Mouse (Mus musculus): ENCODE measurements around the gene Fcmr. TPM values are rescaled to one million over a fixed set of nuclear protein-coding genes. Genes with fewer than 3 reads are reported as not detected.
A peak's percentile ranks its signal among the peaks of the same experiment; 100 is the strongest.

Fcmr gene
- polyA plus RNA-seq (2014; fragmentation: Nextera tagmentation; extraction: Ambion mirVana) = not detected in 2 replicates

GRCm38 (mm10) chr1:130865541-130866221 lies at the start of gene Fcmr:
Fcmr (plus strand) TSS chr1:130865669.
- WGBS = 80% methylated on average over 7 of the region's 7 CpGs
- Histone ChIP-seq H3K36me3 (ENCODE audit: control insufficient read depth, insufficient read depth, low read length) (no peaks in the 10 kb centered on the region), H3K9me3 (ENCODE audit: control insufficient read depth, low read length) (no peaks in the 10 kb centered on the region), H3K27me3 (ENCODE audit: control insufficient read depth, insufficient read depth, low read length) (no peaks in the 10 kb centered on the region), H3K4me3 (ENCODE audit: low read length) (no peak within 1 kb of the TSS), H3K9ac (ENCODE audit: low read depth, low read length) (no peak within 1 kb of the TSS), H3K4me2 (replicated peaks; ENCODE audit: low read depth, low read length) (no peak within 1 kb of the TSS), H3K4me1 (ENCODE audit: control insufficient read depth, insufficient read depth, low read length) (no peaks in the 10 kb centered on the region), H3K27ac (ENCODE audit: low read depth, low read length) (no peak within 1 kb of the TSS)
- ATAC-seq (ENCODE audit: low FRiP score, low TSS enrichment) = no peak

GRCm38 (mm10) chr1:130819737-130820136 lies 45.7 kb upstream of the Fcmr start:
- WGBS = 77% methylated on average over 1 of the region's 1 CpGs
- H3K4me1 ChIP-seq (ENCODE audit: control insufficient read depth, insufficient read depth, low read length) = no peaks in the 10 kb centered on the region
- no peaks in the 10 kb centered on the region for H3K27me3 ChIP-seq (ENCODE audit: control insufficient read depth, insufficient read depth, low read length)

GRCm38 (mm10) chr1:130820316-130821148 lies 44.9 kb upstream of the Fcmr start:
- Histone ChIP-seq H3K27me3 (ENCODE audit: control insufficient read depth, insufficient read depth, low read length) (no peaks in the 10 kb centered on the region), H3K9ac (ENCODE audit: low read depth, low read length) (no peak overlapping the region), H3K4me1 (ENCODE audit: control insufficient read depth, insufficient read depth, low read length) (no peaks in the 10 kb centered on the region), H3K4me2 (replicated peaks; ENCODE audit: low read depth, low read length) (no peak overlapping the region), H3K9me3 (ENCODE audit: control insufficient read depth, low read length) (no peaks in the 10 kb centered on the region), H3K4me3 (ENCODE audit: low read length) (no peak overlapping the region), H3K36me3 (ENCODE audit: control insufficient read depth, insufficient read depth, low read length) (no peaks in the 10 kb centered on the region), H3K27ac (ENCODE audit: low read depth, low read length) (no peak overlapping the region)
- 91% methylated on average over 7 of the region's 7 CpGs for WGBS
- no peak for ATAC-seq (ENCODE audit: low FRiP score, low TSS enrichment)

More at GRCm38 (mm10) chr1:130819737-130820136, 45.7 kb upstream of the Fcmr start:
- no peak overlapping the region for H3K9ac ChIP-seq (ENCODE audit: low read depth, low read length)
- H3K4me2 ChIP-seq (replicated peaks; ENCODE audit: low read depth, low read length) = no peak overlapping the region
- no peak for ATAC-seq (ENCODE audit: low FRiP score, low TSS enrichment)
- no peaks in the 10 kb centered on the region for H3K36me3 ChIP-seq (ENCODE audit: control insufficient read depth, insufficient read depth, low read length)
- H3K27ac ChIP-seq (ENCODE audit: low read depth, low read length) = no peak overlapping the region
- no peaks in the 10 kb centered on the region for H3K9me3 ChIP-seq (ENCODE audit: control insufficient read depth, low read length)
- no peak overlapping the region for H3K4me3 ChIP-seq (ENCODE audit: low read length)

GRCm38 (mm10) chr1:130821149-130821471 lies 44.4 kb upstream of the Fcmr start:
- H3K4me1 ChIP-seq (ENCODE audit: control insufficient read depth, insufficient read depth, low read length) = no peaks in the 10 kb centered on the region
- H3K36me3 ChIP-seq (ENCODE audit: control insufficient read depth, insufficient read depth, low read length) = no peaks in the 10 kb centered on the region
- 76% methylated on average over 2 of the region's 2 CpGs for WGBS
- H3K4me3 ChIP-seq (ENCODE audit: low read length) = no peak overlapping the region
- H3K4me2 ChIP-seq (replicated peaks; ENCODE audit: low read depth, low read length) = no peak overlapping the region
- H3K27ac ChIP-seq (ENCODE audit: low read depth, low read length) = no peak overlapping the region
- no peaks in the 10 kb centered on the region for H3K9me3 ChIP-seq (ENCODE audit: control insufficient read depth, low read length)
- no peak overlapping the region for H3K9ac ChIP-seq (ENCODE audit: low read depth, low read length)
- no peak for ATAC-seq (ENCODE audit: low FRiP score, low TSS enrichment)
- no peaks in the 10 kb centered on the region for H3K27me3 ChIP-seq (ENCODE audit: control insufficient read depth, insufficient read depth, low read length)

- Histone ChIP-seq H3K36me3 (ENCODE audit: control insufficient read depth, insufficient read depth, low read length) (no peaks in the 10 kb centered on the region), H3K4me2 (replicated peaks; ENCODE audit: low read depth, low read length) (no peak overlapping the region), H3K27ac (ENCODE audit: low read depth, low read length) (no peak overlapping the region; the same call in 1 of the 2 replicates), H3K27me3 (ENCODE audit: control insufficient read depth, insufficient read depth, low read length) (no peaks in the 10 kb centered on the region), H3K9ac (ENCODE audit: low read depth, low read length) (no peak overlapping the region), H3K9me3 (ENCODE audit: control insufficient read depth, low read length) (no peaks in the 10 kb centered on the region), H3K4me1 (ENCODE audit: control insufficient read depth, insufficient read depth, low read length) (no peaks in the 10 kb centered on the region), H3K4me3 (ENCODE audit: low read length) (no peak overlapping the region)
- 66% methylated on average over 9 of the region's 9 CpGs for WGBS
- no peak for ATAC-seq (ENCODE audit: low FRiP score, low TSS enrichment)
These were observed 43.4 kb upstream of the Fcmr start for GRCm38 (mm10) chr1:130821911-130822625.

- Histone ChIP-seq H3K4me3 (ENCODE audit: low read length) (no peak within 1 kb of the TSS), H3K4me1 (ENCODE audit: control insufficient read depth, insufficient read depth, low read length) (no peaks in the 10 kb centered on the region), H3K27me3 (ENCODE audit: control insufficient read depth, insufficient read depth, low read length) (no peaks in the 10 kb centered on the region), H3K9me3 (ENCODE audit: control insufficient read depth, low read length) (no peaks in the 10 kb centered on the region), H3K9ac (ENCODE audit: low read depth, low read length) (no peak within 1 kb of the TSS), H3K36me3 (ENCODE audit: control insufficient read depth, insufficient read depth, low read length) (no peaks in the 10 kb centered on the region), H3K27ac (ENCODE audit: low read depth, low read length) (no peak within 1 kb of the TSS), H3K4me2 (replicated peaks; ENCODE audit: low read depth, low read length) (no peak within 1 kb of the TSS)
- whole genome bisulfite sequencing = 89% methylated on average over 5 of the region's 5 CpGs
- no peak for ATAC-seq (ENCODE audit: low FRiP score, low TSS enrichment)
These were observed 39.0 kb upstream of the Fcmr start, which contains the start of gene Pigr for GRCm38 (mm10) chr1:130826448-130826847. Pigr (plus strand) TSS chr1:130826684.

- Histone ChIP-seq H3K27me3 (ENCODE audit: control insufficient read depth, insufficient read depth, low read length) (no peaks in the 10 kb centered on the region), H3K27ac (ENCODE audit: low read depth, low read length) (no peak overlapping the region), H3K4me1 (ENCODE audit: control insufficient read depth, insufficient read depth, low read length) (peaks cover 6% of the 10 kb centered on the region; the same call in 1 of the 2 replicates), H3K9ac (ENCODE audit: low read depth, low read length) (no peak overlapping the region), H3K36me3 (ENCODE audit: control insufficient read depth, insufficient read depth, low read length) (no peaks in the 10 kb centered on the region), H3K9me3 (ENCODE audit: control insufficient read depth, low read length) (no peaks in the 10 kb centered on the region), H3K4me3 (ENCODE audit: low read length) (no peak overlapping the region), H3K4me2 (replicated peaks; ENCODE audit: low read depth, low read length) (no peak overlapping the region)
- ATAC-seq (ENCODE audit: low FRiP score, low TSS enrichment) = no peak
- WGBS = 79% methylated on average over 4 of the region's 4 CpGs
These were observed 36.8 kb upstream of the Fcmr start for GRCm38 (mm10) chr1:130828656-130829055.

GRCm38 (mm10) chr1:130829906-130830830 lies 35.3 kb upstream of the Fcmr start:
- H3K4me3 ChIP-seq (ENCODE audit: low read length) = no peak overlapping the region
- no peak overlapping the region for H3K4me2 ChIP-seq (replicated peaks; ENCODE audit: low read depth, low read length)
- H3K27me3 ChIP-seq (ENCODE audit: control insufficient read depth, insufficient read depth, low read length) = no peaks in the 10 kb centered on the region
- WGBS = 56% methylated on average over 8 of the region's 8 CpGs
- H3K9me3 ChIP-seq (ENCODE audit: control insufficient read depth, low read length) = no peaks in the 10 kb centered on the region
- H3K27ac ChIP-seq (ENCODE audit: low read depth, low read length) = no peak overlapping the region
- no peaks in the 10 kb centered on the region for H3K36me3 ChIP-seq (ENCODE audit: control insufficient read depth, insufficient read depth, low read length)
- no peak overlapping the region for H3K9ac ChIP-seq (ENCODE audit: low read depth, low read length)
- peak; percentile 61; the same call in 1 of the 2 replicates for ATAC-seq (ENCODE audit: low FRiP score, low TSS enrichment)
- peaks cover 6% of the 10 kb centered on the region; the same call in 1 of the 2 replicates for H3K4me1 ChIP-seq (ENCODE audit: control insufficient read depth, insufficient read depth, low read length)

Measured in kidney, embryonic 14.5 days (tissue).